Mouse (Mus musculus) ES-E14 (cell line): Measurements from ENCODE around the gene Rbm25. TPM values are rescaled to one million over a fixed set of nuclear protein-coding genes. Genes with fewer than 3 reads are reported as not detected.

Source experiments
- DNase-seq: peaks from one replicate; pipeline ENCODE4 v3.0.0-alpha.2; 2013; ENCODE audit warnings: low read depth, low spot score
- H3K27ac ChIP-seq: 2 replicates; pipeline ENCODE4 v1.5.1; 2012; ENCODE audit warnings: low read depth, mild to moderate bottlenecking, low read length, moderate library complexity, mixed read lengths; ENCODE audit not compliant: poor library complexity, insufficient read depth, severe bottlenecking
- H3K36me3 ChIP-seq: 2 replicates; pipeline ENCODE4 v1.6.1; 2012; ENCODE audit warnings: mild to moderate bottlenecking, low read length, moderate library complexity, mixed read lengths; ENCODE audit not compliant: control insufficient read depth, poor library complexity, insufficient read depth, severe bottlenecking
- H3K4me1 ChIP-seq, 2 experiments: fragments of 150-350 bp in 1 of 2; sonication (generic) in 1 of 2; 2 replicates each; pipeline ENCODE4 v1.6.1; 2012; ENCODE audit warnings: low read length in 2 of 2, mild to moderate bottlenecking in 1 of 2, mixed read lengths in 1 of 2; ENCODE audit not compliant: control insufficient read depth in 2 of 2, insufficient read depth in 2 of 2, poor library complexity in 1 of 2
- H3K4me3 ChIP-seq, 2 experiments: fragments of 150-350 bp in 1 of 2; sonication (generic) in 1 of 2; 2 replicates each; pipeline ENCODE4 v1.5.1; 2012; ENCODE audit warnings: low read length in 2 of 2, low read depth in 1 of 2, mild to moderate bottlenecking in 1 of 2, mixed read lengths in 1 of 2; ENCODE audit not compliant: insufficient read depth in 1 of 2, poor library complexity in 1 of 2, severe bottlenecking in 1 of 2
- H3K9ac ChIP-seq: 2 replicates; pipeline ENCODE4 v1.6.1; 2012; ENCODE audit warnings: low read depth, mild to moderate bottlenecking, low read length, mixed read lengths; ENCODE audit not compliant: poor library complexity, insufficient read depth, severe bottlenecking
- H3K9me3 ChIP-seq: fragments of 150-350 bp; sonication (generic); 2 replicates; pipeline ENCODE4 v1.6.1; 2012; ENCODE audit warnings: low read depth, mild to moderate bottlenecking, low read length; ENCODE audit not compliant: control insufficient read depth, insufficient read depth
- CHD2 ChIP-seq: IDR thresholded peaks from 2 replicates; pipeline ENCODE4 v1.6.1; 2014; ENCODE audit warnings: mild to moderate bottlenecking, low read depth, low read length, inconsistent platforms
- HCFC1 ChIP-seq: IDR thresholded peaks from 2 replicates; pipeline ENCODE4 v1.6.1; 2012; ENCODE audit warnings: low read length, inconsistent platforms, borderline replicate concordance; ENCODE audit not compliant: insufficient read depth
- MAFK ChIP-seq: IDR thresholded peaks from 2 replicates; pipeline ENCODE4 v1.6.1; 2014; ENCODE audit warnings: mild to moderate bottlenecking, low read depth, low read length, inconsistent platforms; ENCODE audit not compliant: insufficient read depth
- ZC3H11A ChIP-seq: IDR thresholded peaks from 2 replicates; pipeline ENCODE4 v1.6.1; 2012; ENCODE audit warnings: low read depth, mild to moderate bottlenecking, inconsistent platforms, low read length, borderline replicate concordance
- ZNF384 ChIP-seq: IDR thresholded peaks from 2 replicates; pipeline ENCODE4 v1.6.1; 2012; ENCODE audit warnings: low read depth, low read length, inconsistent platforms
- in situ Hi-C, 2 experiments: fragments of 600-800 bp; cut with MboI; formaldehyde crosslinking; loops; one replicate each; pipeline ENCODE4 v1.15.1; 2025; ENCODE audit warnings: low sequenced_read_pairs in 2 of 2, inconsistent platforms in 1 of 2; ENCODE audit not compliant: unreplicated experiment in 2 of 2
- total RNA-seq: library from RNA; depleted of rRNA; stranded (reverse); fragments of 300-350 nt; gene quantifications from 2 replicates; pipeline ENCODE4 v1.2.3, GENCODE M21; 2012

The Rbm25 gene
- total RNA-seq, 1 experiment: 146 TPM

- no peak overlapping the region for H3K4me3 ChIP-seq
- H3K9me3 ChIP-seq: no peaks in the 10 kb centered on the region
- TF ChIP-seq HCFC1 (no peak), ZNF384 (no peak), MAFK (no peak), CHD2 (no peak), ZC3H11A (no peak)
- peaks cover 0 to 2% of the 10 kb centered on the region in 2 experiments; a peak in 1 of 4 replicates for H3K4me1 ChIP-seq
- no peak overlapping the region for H3K27ac ChIP-seq
- H3K9ac ChIP-seq: no peak overlapping the region
- H3K36me3 ChIP-seq: peaks cover 17% of the 10 kb centered on the region
- in situ Hi-C loops: no loop called here
- peak; percentile 20 for DNase-seq
These were observed 82.7 kb downstream of the Rbm25 start for GRCm38 (mm10) chr12:83713749-83714148.

- peaks cover 0 to 3% of the 10 kb centered on the region in 2 experiments; a peak in 1 of 4 replicates for H3K4me1 ChIP-seq
- no peak overlapping the region for H3K9ac ChIP-seq
- H3K36me3 ChIP-seq: peaks cover 19% of the 10 kb centered on the region
- TF ChIP-seq HCFC1 (no peak), ZNF384 (no peak), MAFK (no peak), CHD2 (no peak), ZC3H11A (no peak)
- H3K9me3 ChIP-seq: no peaks in the 10 kb centered on the region
- in situ Hi-C loops: no loop called here
- no peak for DNase-seq
- no peak overlapping the region for H3K27ac ChIP-seq
- H3K4me3 ChIP-seq: no peak overlapping the region
These were observed 85.6 kb downstream of the Rbm25 start for GRCm38 (mm10) chr12:83716416-83717184.

- H3K9me3 ChIP-seq: no peaks in the 10 kb centered on the region
- H3K9ac ChIP-seq: no peak overlapping the region
- H3K36me3 ChIP-seq: peaks cover 17% of the 10 kb centered on the region
- TF ChIP-seq CHD2 (no peak), MAFK (no peak), ZNF384 (no peak), ZC3H11A (no peak), HCFC1 (no peak)
- in situ Hi-C loops: no loop called here
- H3K4me3 ChIP-seq: no peak overlapping the region
- peak overlapping the region; percentile 63; the same call in 1 of the 2 replicates for H3K27ac ChIP-seq
- peak; percentile 11 for DNase-seq
- H3K4me1 ChIP-seq: peaks cover 0 to 3% of the 10 kb centered on the region in 2 experiments; a peak in 1 of 4 replicates
These were observed 88.4 kb downstream of the Rbm25 start for GRCm38 (mm10) chr12:83719431-83719830.

GRCm38 (mm10) chr12:83721281-83721680, 90.2 kb downstream of the Rbm25 start:
- no peak for TF ChIP-seq ZC3H11A
- no peak for TF ChIP-seq CHD2
- TF ChIP-seq HCFC1: no peak
- no peak for TF ChIP-seq ZNF384
- TF ChIP-seq MAFK: no peak
- Histone ChIP-seq H3K4me3 (no peak overlapping the region), H3K9me3 (no peaks in the 10 kb centered on the region), H3K36me3 (peaks cover 17% of the 10 kb centered on the region), H3K9ac (no peak overlapping the region; the same call in 1 of the 2 replicates), H3K4me1 (peaks cover 0 to 3% of the 10 kb centered on the region in 2 experiments; a peak in 1 of 4 replicates), H3K27ac (peak overlapping the region; percentile 59; the same call in 1 of the 2 replicates)
- peak; percentile 11 for DNase-seq
- in situ Hi-C loops: no loop called here
